Mouse (Mus musculus): ENCODE measurements at regions not wholly inside any gene's neighbourhood (a gene's known extent, or its start where the extent isn't known, plus 50 kb on each side); places are given as distances from the start of the nearest gene placed in this dataset.

- CTCF ChIA-PET: no interaction called here
Observed at GRCm38 (mm10) chr6:16064691-16065090, 344.2 kb downstream of the Mdfic start.

GRCm38 (mm10) chr6:16065121-16065520 lies 344.7 kb downstream of the Mdfic start:
- in situ Hi-C loops (cut with MboI; ENCODE audit: low pct_unique_long_range_greater_than_20kb): no loop called here
- CTCF ChIA-PET: no interaction called here
- H3K27me3 ChIP-seq: peaks cover 31% of the 10 kb centered on the region
- TF ChIP-seq CTCF (IDR thresholded peaks at IDR 0.05): no peak
- DNase-seq (ENCODE audit: low read depth, low spot score) (no peak), ATAC-seq (no peak)
- POLR2A ChIA-PET: no interaction called here

More at GRCm38 (mm10) chr6:16064691-16065090, 344.2 kb downstream of the Mdfic start:
- ATAC-seq: no peak
- in situ Hi-C loops (cut with MboI; ENCODE audit: low pct_unique_long_range_greater_than_20kb): no loop called here
- POLR2A ChIA-PET: no interaction called here
- DNase-seq (ENCODE audit: low read depth, low spot score): no peak
- H3K27me3 ChIP-seq: peaks cover 31% of the 10 kb centered on the region
- TF ChIP-seq CTCF (IDR thresholded peaks at IDR 0.05): no peak

- ChIA-PET POLR2A (no interaction called here), CTCF (no interaction called here)
- DNase-seq (ENCODE audit: low read depth, low spot score): no peak
- H3K27me3 ChIP-seq: peaks cover 17% of the 10 kb centered on the region
- TF ChIP-seq CTCF (IDR thresholded peaks at IDR 0.05): no peak
- in situ Hi-C loops (cut with MboI; ENCODE audit: low pct_unique_long_range_greater_than_20kb): no loop called here
- no peak for ATAC-seq
Observed at GRCm38 (mm10) chr6:16076266-16076665, 355.8 kb downstream of the Mdfic start.

GRCm38 (mm10) chr6:16077195-16077810 lies 356.8 kb downstream of the Mdfic start:
- DNase-seq (ENCODE audit: low read depth, low spot score) (no peak), ATAC-seq (no peak)
- in situ Hi-C loops (cut with MboI; ENCODE audit: low pct_unique_long_range_greater_than_20kb): no loop called here
- TF ChIP-seq CTCF (IDR thresholded peaks at IDR 0.05): no peak
- POLR2A ChIA-PET: interaction anchor here (0.5 kb wide), 1 partner anchor 700 kb away, joined by 3 read pairs; no protein-coding TSS in a partner anchor
- CTCF ChIA-PET: no interaction called here
- H3K27me3 ChIP-seq: peaks cover 17% of the 10 kb centered on the region

GRCm38 (mm10) chr6:16077917-16078316 lies 357.5 kb downstream of the Mdfic start:
- in situ Hi-C loops (cut with MboI; ENCODE audit: low pct_unique_long_range_greater_than_20kb): no loop called here
- POLR2A ChIA-PET: no interaction called here
- DNase-seq (ENCODE audit: low read depth, low spot score) (no peak), ATAC-seq (no peak)
- CTCF ChIA-PET: no interaction called here
- peaks cover 17% of the 10 kb centered on the region for H3K27me3 ChIP-seq
- TF ChIP-seq CTCF (IDR thresholded peaks at IDR 0.05): no peak

GRCm38 (mm10) chr6:16086952-16087537 lies 366.6 kb downstream of the Mdfic start:
- ATAC-seq (no peak), DNase-seq (ENCODE audit: low read depth, low spot score) (no peak)
- H3K27me3 ChIP-seq: peaks cover 25% of the 10 kb centered on the region
- ChIA-PET CTCF (no interaction called here), POLR2A (no interaction called here)
- in situ Hi-C loops (cut with MboI; ENCODE audit: low pct_unique_long_range_greater_than_20kb): no loop called here
- TF ChIP-seq CTCF (IDR thresholded peaks at IDR 0.05): no peak

GRCm38 (mm10) chr6:16098761-16099160 lies 378.3 kb downstream of the Mdfic start:
- POLR2A ChIA-PET: no interaction called here
- in situ Hi-C loops (cut with MboI; ENCODE audit: low pct_unique_long_range_greater_than_20kb): no loop called here
- no peak for TF ChIP-seq CTCF (IDR thresholded peaks at IDR 0.05)
- DNase-seq (ENCODE audit: low read depth, low spot score): no peak
- H3K27me3 ChIP-seq: peaks cover 35% of the 10 kb centered on the region
- no peak for ATAC-seq
- CTCF ChIA-PET: interaction anchor here (1.3 kb wide), 1 partner anchor 15 kb away, joined by 3 read pairs; no protein-coding TSS in a partner anchor

- ChIA-PET POLR2A (no interaction called here), CTCF (no interaction called here)
- in situ Hi-C loops (cut with MboI; ENCODE audit: low pct_unique_long_range_greater_than_20kb): no loop called here
- TF ChIP-seq CTCF (IDR thresholded peaks at IDR 0.05): no peak
- ATAC-seq (no peak), DNase-seq (ENCODE audit: low read depth, low spot score) (no peak)
- H3K27me3 ChIP-seq: peaks cover 46% of the 10 kb centered on the region
Observed at GRCm38 (mm10) chr6:16141009-16141408, 420.5 kb downstream of the Mdfic start.

GRCm38 (mm10) chr6:16144538-16144937 lies 424.1 kb downstream of the Mdfic start:
- ATAC-seq: no peak
- in situ Hi-C loops (cut with MboI; ENCODE audit: low pct_unique_long_range_greater_than_20kb): no loop called here
- TF ChIP-seq CTCF (IDR thresholded peaks at IDR 0.05): no peak
- H3K27me3 ChIP-seq: peaks cover 57% of the 10 kb centered on the region
- ChIA-PET CTCF (no interaction called here), POLR2A (no interaction called here)
- no peak for DNase-seq (ENCODE audit: low read depth, low spot score)

- CTCF ChIA-PET: no interaction called here
- in situ Hi-C loops (cut with MboI; ENCODE audit: low pct_unique_long_range_greater_than_20kb): no loop called here
- ATAC-seq (no peak), DNase-seq (ENCODE audit: low read depth, low spot score) (no peak)
- POLR2A ChIA-PET: no interaction called here
- peaks cover 47% of the 10 kb centered on the region for H3K27me3 ChIP-seq
- TF ChIP-seq CTCF (IDR thresholded peaks at IDR 0.05): peak; percentile 27
Observed at GRCm38 (mm10) chr6:16150535-16150934, 430.1 kb downstream of the Mdfic start.

- in situ Hi-C loops (cut with MboI; ENCODE audit: low pct_unique_long_range_greater_than_20kb): no loop called here
- ATAC-seq (no peak), DNase-seq (ENCODE audit: low read depth, low spot score) (no peak)
- H3K27me3 ChIP-seq: peaks cover 43% of the 10 kb centered on the region
- POLR2A ChIA-PET: no interaction called here
- CTCF ChIA-PET: no interaction called here
- TF ChIP-seq CTCF (IDR thresholded peaks at IDR 0.05): no peak
Observed at GRCm38 (mm10) chr6:16151478-16151877, 431.0 kb downstream of the Mdfic start.

GRCm38 (mm10) chr6:16152691-16153090 lies 432.2 kb downstream of the Mdfic start:
- ATAC-seq (no peak), DNase-seq (ENCODE audit: low read depth, low spot score) (no peak)
- H3K27me3 ChIP-seq: peaks cover 36% of the 10 kb centered on the region
- POLR2A ChIA-PET: no interaction called here
- CTCF ChIA-PET: no interaction called here
- in situ Hi-C loops (cut with MboI; ENCODE audit: low pct_unique_long_range_greater_than_20kb): no loop called here
- no peak for TF ChIP-seq CTCF (IDR thresholded peaks at IDR 0.05)

Data from Patski (cell line).